Comparison of ENCODE assay signal across 10 mouse cellular contexts in genomic region chr9:87248118-87248517, GRCm38 (mm10). TPM values are rescaled to one million over a fixed set of nuclear protein-coding genes. Genes with fewer than 3 reads are reported as not detected.
DNase-seq lines count a peak whose midpoint lies in the region; TF ChIP-seq lines count a peak whose summit lies in the region.
"Had no signal": no experiment of that assay in that cellular context is flagged by ENCODE, and none has a peak within 500 bp of the region (broad histone marks: within the 10 kb centered on the region; RNA-seq: fewer than 3 reads in every experiment).

No protein-coding gene starts in this region.

- intact Hi-C loops in gastrocnemius, adult 2 months (cut with DNase I), result no loop called here

- no peak overlapping the region for H3K4me3 ChIP-seq in gastrocnemius, adult 2 months

- no peak for DNase-seq in gastrocnemius, adult 2 months
- DNase-seq in gastrocnemius, postnatal 10 days, result no peak
- DNase-seq in 3T3-L1 (ENCODE audit: low read depth, low spot score) (peak; percentile 57), R1 (ENCODE audit: low read depth, low spot score) (peak; percentile 27)
- peak; percentile 11 for DNase-seq in lung, postnatal 36 days
- DNase-seq in urinary bladder, postnatal 25 days (ENCODE audit: low spot score), result no peak
- no peak for DNase-seq in thymus, postnatal 4 days
- no peak for DNase-seq in spleen, adult 18-20 months
- DNase-seq: gastrocnemius, postnatal 36 days; left cerebral cortex, postnatal 4 days had no signal

- no peak overlapping the region for H3K27ac ChIP-seq in gastrocnemius, adult 2 months

- peak; percentile 66 for TF ChIP-seq CTCF in gastrocnemius, adult 2 months (IDR thresholded peaks at IDR 0.05)

RNA-seq across cellular contexts. Expression of gene Cep162, which starts 7.2 kb away (rescaled TPM):
- total RNA-seq in gastrocnemius, adult 2 months (2021), result 1 to 10 TPM; 1.6 to 2.6 TPM
- 1 to 10 TPM; 2.3 to 3.5 TPM for total RNA-seq in gastrocnemius, postnatal 10 days (2021)

Comparison
In these comparisons a context has a peak if more than half of its experiments do, and no peak if none do; other contexts are left out.
1. DNase-seq: peak in 3T3-L1 (single experiment), R1 (single experiment) and lung, postnatal 36 days (single experiment); none in gastrocnemius, adult 2 months (single experiment), gastrocnemius, postnatal 10 days (single experiment), urinary bladder, postnatal 25 days (single experiment), thymus, postnatal 4 days (single experiment) and spleen, adult 18-20 months (0 of 2).